Mouse (Mus musculus) frontal cortex, postnatal 36 days (tissue): ENCODE measurements around the gene Gm20458.

Source experiments
- DNase-seq, 2 experiments: peaks; one replicate each; pipeline ENCODE4 v3.0.0; 2022; ENCODE audit warnings: low spot score in 2 of 2

Gm20458 gene

DNA sequence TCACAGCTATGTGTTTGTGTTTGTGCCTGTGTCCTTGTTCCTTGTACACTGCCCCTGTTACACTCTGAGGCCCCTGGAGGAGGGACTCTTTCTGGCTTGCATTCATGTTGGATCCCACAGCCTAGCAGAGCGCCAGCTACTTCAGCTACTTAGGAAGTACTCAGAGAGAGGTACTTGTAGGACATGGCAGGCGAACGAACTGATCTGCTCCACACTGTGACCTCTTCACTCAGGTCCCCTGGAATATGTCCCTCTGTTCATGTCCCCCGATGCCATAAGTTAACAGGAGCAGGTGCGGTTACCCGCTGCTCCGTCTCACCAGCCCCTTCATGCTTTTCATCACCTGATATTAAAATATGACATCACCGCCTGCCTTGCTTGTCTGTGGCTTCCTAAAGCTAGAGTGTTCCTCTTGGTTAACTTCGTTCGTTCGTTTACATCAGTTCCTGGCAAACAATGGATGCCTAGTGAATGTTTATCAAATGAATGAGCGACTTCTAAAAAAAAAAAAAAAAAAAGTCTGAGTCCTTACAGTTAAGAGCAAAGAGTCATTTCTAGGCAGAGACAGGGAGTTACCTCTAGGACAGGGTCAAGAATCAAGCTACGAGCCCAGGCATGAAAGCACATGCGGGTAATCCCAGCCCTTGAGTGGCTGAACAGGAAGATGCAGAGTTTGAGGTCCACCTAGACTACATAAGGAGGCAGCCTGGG lies 7.6 kb upstream of the Gm20458 start:
- no peak for DNase-seq

GRCm38 (mm10) chr2:164453887-164454500 lies 6.8 kb upstream of the Gm20458 start:
- DNase-seq = no peak

- peak; percentile 84 to 94 for DNase-seq
Measured at GRCm38 (mm10) chr2:164454846-164455245, 5.9 kb upstream of the Gm20458 start.

- DNase-seq = no peak
Measured at GRCm38 (mm10) chr2:164455421-164456190, 5.2 kb upstream of the Gm20458 start.

DNA sequence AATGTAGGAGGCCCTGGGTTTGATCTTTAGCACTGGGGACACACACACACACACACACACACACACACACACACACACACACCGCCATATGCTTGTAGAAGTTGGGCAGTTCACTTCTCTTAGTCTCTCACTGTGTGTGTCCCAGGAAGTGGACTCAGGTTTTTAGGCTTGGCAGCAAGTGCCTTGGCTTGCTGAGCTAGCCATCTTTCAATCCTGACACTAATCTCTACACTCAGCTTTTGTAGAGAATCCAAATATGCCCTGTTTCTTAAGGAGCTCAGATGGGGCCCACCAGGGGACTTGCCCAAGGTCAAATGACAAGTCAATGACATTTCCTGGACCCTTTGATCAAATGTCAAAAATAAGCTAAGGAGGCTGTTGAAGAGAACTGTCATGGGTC lies 4.4 kb upstream of the Gm20458 start:
- DNase-seq = no peak

GRCm38 (mm10) chr2:164456864-164457300 lies 3.9 kb upstream of the Gm20458 start, which contains the start of gene Sys1:
Sys1 (plus strand) TSS chr2:164456964.
- peak; percentile 39 to 52 for DNase-seq

GRCm38 (mm10) chr2:164457942-164458341 lies 2.8 kb upstream of the Gm20458 start:
- DNase-seq = no peak

DNA sequence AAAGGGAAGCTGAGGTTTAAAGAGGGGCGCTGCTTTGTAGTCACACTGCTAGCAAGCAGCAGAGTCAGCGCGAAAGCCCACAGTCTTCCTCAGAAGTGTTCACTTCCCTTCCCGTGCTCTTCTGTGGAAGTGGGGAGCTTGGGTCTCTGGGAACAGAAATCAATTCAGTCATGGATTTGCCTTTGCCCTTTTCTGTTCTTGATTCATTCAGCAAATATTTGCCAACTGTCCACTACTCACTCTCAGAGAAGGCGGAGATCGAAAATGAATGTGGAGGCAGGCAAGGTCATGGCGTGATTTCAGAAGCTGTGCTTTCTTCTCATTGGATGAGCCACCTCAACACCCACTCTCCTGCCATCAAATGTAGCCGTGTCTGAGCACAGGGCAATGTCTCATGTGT lies 2.2 kb upstream of the Gm20458 start:
- DNase-seq = no peak

DNA sequence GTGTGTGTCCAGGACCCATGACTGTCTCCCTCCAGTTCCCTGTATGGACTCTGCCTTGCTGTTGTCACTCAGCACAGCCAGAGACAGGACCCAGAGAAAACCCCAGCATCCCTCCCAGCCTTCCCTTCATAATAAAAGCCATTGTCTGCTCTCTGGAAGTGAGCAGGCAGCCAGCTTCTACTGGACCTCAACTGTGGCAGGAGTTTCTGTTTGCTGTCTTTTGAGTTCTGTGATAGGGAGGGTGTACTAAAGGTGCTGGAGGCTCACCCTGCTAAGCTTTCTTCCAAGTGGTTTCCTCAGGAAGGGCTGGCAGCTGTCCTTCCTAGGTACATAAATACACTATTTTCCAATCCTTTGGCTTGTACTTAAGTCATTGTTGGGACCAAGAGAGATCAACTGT lies 4.4 kb downstream of the Gm20458 start:
- no peak for DNase-seq

DNA sequence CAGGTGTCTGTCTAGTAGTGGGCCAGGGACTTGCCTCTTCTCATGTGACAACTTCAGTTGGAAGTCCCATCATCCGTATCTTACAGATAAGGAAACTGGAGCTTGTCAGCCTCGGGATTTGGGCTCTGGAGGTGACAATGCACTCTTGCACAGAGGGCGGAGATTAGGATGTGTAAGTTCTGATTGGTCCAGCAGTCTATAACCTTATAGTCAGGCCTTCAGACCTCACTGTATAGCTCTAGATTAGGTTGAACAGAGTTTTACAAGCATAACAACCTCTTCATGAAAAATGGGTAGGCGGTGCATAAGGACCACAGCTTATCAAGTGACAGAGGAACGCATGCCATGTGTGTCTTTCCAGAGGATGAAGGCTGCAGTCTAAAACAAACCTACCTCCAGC lies 6.0 kb downstream of the Gm20458 start:
- DNase-seq = no peak

DNA sequence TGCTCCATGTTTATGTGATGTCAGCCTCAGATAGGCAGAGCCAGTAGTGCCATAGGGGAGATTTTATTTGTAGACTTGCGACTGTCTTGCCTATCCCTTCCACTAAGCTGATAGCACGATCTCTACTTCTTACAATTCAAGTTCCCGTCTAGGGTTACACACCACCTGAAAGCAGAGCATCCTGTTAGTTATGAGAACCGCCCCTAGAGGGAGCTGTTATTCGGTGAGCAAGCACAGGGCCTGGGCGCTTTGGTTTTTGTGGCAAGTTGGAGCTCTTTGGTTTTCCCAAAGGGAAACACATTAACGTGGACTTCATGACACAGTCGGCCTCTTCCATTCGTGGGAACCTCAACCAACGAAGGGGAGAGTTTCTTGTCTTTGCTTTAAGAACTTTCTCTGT lies 9.5 kb downstream of the Gm20458 start:
- peak in 1 of 2 experiments; percentile 64 for DNase-seq

DNA sequence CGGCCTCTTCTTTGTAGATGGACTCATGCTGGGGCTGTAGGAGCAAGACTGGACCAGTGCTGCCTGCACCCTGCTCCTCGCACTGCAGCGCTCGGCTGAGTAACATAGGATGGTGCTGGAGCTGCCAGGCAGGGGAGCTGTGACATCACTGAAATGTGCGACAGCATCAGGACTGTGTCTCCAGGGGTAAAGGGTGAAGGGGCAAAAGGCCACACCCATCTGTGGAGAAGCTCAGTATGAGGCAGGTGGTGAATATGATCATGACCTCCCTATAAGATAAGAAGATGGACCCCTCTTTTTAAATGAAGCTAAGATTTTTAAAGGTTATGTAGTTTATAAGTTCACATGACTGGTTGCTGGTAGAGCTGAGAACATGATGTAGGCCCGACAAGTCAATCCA lies 12.9 kb downstream of the Gm20458 start, which contains the start of gene Trp53tg5:
Gene Trp53tg5, minus strand, starts transcription at position 101 of the 400 bp plus-strand sequence.
- DNase-seq = no peak

DNA sequence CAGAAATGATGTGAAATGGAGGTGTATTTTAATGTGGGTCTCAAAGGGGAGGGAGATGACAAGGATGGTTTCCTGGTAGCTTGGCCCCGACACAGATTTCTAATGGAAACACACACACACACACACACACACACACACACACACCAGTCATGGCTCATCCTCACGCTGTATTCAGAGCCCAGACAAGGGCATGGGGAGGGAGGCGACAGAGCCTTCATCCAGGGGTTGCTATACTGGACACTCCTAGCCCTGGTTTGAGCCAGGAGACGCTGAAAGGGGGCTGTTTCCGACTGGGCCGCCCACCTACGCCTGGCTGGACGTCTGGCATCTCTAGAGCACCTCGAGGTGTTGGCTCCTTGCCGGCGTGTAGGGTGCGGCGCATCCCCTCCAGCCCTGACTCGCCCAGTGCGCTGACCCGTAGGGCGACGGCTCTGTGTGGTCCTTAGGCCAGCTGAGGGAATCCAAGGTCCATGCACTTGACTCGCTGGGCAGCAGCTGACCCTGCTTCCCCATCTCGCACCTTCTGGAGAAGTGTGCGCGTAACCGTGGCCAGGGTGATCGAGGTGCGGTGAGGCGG lies 25.0 kb downstream of the Gm20458 start, which contains the start of gene Dbndd2:
Gene Dbndd2, plus strand, starts transcription at position 426 of the 577 bp plus-strand sequence.
- DNase-seq = peak; percentile 40 to 75

DNA sequence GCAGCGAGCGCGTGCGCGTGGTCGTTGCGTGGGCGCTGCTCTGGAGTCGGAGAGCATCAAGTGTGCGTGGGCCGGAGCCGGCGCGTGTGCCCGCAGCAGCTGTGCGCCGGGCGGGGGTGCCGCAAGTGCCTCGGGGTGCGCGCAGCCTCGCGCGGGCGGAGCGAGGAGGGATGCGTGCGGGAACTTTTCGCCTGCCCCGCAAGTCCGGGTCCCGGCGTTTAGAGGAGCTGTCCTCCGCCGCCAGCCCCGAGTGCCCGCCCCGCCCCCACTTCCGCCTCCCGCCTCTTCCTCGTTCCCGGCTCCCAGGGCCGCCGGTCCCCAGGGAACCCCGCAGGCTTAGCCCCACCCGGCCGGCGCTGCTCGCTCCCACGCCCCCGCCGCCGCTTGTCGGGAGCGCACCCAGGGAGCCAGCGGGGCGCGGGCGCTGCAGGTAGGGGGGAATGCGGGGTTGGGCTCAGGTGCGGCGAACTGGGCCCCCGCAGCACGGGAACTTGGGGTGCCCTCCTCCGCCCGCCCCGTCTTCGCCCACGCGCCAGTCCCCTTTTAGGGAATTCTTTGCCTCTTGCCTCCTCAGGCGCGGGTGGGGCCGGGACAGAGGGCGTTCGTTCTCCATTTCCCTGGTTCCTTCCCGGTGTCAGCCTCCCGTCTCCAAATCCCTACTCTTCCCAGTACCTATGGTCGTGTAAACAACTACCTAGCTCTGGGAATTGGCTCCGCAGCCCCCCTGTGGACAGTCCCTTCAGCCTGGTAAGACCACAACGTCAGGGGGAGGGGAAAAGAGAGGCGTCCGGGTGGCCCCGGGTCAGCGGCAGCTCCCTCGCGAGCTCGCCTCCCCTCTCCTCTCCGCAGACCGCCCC lies 25.7 kb downstream of the Gm20458 start:
- peak; percentile 66 to 82 for DNase-seq

- DNase-seq = no peak
Measured at GRCm38 (mm10) chr2:164487115-164487527, 26.4 kb downstream of the Gm20458 start.

DNA sequence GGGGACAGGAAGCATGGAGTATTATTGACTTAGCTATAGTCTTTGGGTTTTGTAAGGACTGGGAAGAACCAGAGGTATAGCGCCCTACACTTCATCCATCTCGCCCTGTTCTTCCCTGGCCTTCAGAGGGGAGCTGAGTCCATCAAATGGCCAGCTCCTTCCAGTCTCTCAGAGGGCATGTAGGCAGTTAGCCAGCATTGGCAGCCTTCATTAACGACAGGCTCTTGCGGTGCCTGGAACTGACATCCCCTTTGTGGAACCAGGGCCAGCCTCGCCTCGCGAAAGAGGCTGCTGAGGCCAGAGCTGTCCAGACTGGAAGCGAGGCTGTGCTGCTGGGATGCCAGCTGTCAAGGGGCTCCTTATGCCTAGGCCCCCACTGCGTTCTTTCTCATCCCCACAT lies 27.0 kb downstream of the Gm20458 start:
- DNase-seq = peak; percentile 40 to 50

GRCm38 (mm10) chr2:164494126-164494525 lies 33.4 kb downstream of the Gm20458 start:
- no peak for DNase-seq

DNA sequence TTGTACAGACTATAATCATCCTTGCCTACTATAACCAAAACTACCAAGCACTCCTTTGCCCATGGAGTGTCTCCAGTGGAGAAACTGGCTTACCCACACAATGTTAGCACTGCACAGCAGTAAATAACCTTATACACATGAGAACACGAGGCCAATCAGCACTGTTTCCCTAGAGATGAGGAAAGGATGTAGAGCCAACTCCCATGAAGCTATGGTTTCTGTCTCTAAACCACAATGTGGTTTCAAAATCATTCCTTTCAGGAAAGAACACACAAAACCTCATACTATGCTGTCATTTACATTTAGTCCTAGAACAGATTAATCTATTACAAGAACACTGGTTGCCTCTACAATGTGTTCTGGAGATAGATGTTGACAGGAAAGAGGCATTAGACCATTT lies 35.6 kb downstream of the Gm20458 start:
- DNase-seq = no peak

GRCm38 (mm10) chr2:164496847-164497690 lies 36.3 kb downstream of the Gm20458 start, which contains the start of gene Pigt:
Pigt (plus strand) TSS chr2:164497520.
- DNase-seq = peak; percentile 90

- DNase-seq = no peak
Measured at GRCm38 (mm10) chr2:164497691-164498268, 37.0 kb downstream of the Gm20458 start.
